Mouse (Mus musculus) thymus, adult 18-20 months (tissue): ENCODE measurements around the gene Aftph.
A peak's percentile ranks its signal among the peaks of the same experiment; 100 is the strongest.
"Not testable (repeated sequence)": the region's sequence is repeated elsewhere in the genome, so short reads cannot be mapped to it uniquely, and the experiment has no call there.

Experiments
- DNase-seq, 2 experiments: peaks; one replicate each; pipeline ENCODE4 v3.0.0; 2022; ENCODE audit warnings: mixed read lengths in 2 of 2

Gene Aftph

DNA sequence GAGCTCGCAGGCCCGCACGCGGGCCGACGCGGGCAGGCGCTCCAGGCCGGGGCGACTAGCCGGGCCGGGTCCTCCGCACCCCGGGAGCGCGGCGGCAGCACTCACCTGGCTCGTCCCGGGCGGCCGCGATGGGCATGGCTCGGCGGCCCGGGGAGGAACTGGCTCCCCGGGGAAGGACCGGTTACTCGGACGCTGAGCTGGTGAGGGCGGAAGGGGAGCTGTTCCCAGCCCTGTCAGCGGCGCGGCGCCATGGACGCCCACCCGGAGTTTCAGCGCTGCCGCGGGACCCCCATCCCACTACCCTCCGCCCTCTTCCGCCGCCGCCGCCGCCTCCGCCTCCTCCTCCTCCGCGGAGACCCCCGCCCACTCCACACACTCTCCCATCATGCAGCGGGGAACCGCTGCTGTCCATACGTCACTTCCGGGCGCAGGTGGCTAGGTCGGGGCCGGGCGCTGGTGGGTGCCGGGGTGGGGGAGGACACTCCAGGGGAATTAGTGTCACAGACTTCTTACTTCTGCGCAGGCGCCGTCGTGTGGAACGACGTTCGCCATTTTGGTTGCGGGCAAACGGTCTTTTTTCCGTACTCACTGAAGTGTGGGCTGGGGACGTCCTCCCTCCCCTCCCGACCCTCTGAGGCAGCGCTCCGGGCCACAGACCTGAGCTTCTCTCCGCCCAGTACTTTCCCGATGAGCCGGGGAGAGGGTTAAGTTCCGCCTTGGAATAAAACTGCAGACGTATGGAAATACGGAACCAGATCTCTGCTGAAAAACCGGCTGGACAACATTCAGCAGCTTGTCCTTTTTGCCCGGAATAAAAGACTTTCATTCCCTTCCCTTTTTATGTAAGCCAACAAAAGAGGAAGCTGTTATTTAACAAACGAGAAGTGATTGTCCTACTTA lies at the start of gene Aftph:
Gene Aftph, minus strand, starts transcription at position 389 of the 900 bp plus-strand sequence.
- DNase-seq, result peak; percentile 99

DNA sequence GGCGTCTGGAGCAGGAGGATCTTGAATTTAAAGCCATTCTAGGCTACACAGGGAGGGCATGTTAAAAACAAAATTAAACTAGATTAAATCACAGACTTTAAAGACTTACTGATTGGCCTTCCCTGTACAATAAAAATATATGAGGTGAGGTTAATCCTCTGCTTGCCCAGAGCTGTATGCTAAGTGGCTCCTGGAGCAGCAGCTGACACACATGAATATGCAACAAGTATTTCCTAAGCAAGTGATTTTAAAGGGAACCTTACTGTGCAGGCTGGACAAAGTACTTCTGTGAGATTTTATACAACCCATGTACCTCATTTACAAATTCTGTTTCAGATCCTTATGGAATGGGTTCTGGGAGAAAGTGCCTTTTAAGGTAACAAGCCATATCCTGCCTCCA lies 47.6 kb upstream of the Aftph start:
- DNase-seq, result no peak

DNA sequence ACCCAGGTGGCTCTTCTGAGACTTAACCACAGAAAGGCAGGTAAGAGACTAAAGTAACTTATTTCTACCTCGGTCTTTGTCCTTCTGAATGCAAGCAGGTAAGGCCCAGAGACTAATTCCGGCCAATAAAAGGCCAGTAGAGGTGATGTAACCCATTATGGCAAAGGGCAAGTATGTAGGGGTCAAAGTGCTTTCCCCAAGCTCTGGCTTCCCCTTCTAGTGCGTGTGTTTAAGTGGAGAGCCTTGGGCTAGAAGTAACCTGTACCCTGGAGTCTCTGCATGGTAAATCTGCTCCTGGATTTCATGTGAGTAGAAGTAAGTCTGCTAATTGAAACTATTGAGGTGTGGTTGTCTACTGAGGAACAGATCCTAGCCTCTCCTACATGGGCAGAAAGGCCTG lies 46.7 kb upstream of the Aftph start:
- no peak for DNase-seq

DNA sequence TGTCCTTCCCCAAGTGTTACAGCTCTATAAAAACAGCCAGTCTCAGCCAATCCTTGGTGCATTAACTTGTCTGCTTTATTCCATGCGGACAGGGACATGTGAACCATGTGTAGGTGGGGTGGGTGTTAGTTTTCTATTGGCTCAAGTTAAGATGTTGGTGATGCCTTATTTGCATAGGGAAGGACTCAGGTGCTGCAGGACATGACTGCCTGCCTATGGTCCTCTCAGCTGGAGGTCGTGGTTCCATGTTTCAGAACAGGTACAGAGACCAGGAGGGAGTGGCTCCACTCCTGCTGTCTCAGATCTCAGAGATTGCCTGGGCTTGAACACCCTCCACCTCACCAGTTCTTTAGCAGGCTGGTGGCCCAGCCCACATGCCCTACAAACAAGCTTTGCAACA lies 44.8 kb upstream of the Aftph start:
- no peak for DNase-seq

DNA sequence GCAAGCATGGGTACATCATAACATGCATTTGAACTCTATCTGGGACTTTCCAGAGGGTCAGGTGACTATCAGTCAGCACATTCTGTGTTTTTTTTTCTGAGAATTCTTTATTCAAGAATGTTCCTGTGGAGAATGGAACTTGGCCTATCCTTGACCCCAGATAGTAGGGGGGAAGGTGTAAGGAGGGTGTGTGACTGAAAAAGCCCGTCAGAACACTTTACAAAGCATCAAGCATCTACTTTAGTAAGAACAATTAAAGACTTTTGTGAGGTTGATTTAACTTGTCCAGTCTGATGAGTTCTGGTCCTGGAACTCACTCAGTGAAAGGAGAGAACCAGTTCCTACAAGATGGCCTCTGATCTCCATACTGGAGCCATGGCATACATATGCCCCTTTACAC lies 43.8 kb upstream of the Aftph start:
- no peak for DNase-seq

DNA sequence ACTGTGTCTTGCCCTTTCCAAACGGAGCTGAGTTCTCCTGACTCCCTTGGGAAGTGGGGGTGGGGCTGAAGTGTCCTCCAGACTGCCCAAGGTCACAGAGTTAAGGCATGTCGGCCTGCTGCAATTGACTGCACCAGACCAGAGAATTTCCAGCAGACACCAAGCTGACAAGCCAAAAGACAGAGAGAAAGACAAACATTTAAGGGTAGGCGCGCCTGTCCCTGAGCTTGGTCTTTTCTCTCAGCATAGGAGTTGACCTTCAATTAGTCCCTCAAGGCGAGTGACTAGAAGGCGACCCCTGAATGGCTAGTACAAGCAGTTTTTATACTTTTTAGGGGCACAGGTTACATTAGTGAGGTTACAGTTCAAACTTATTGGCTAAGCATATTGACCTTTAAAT lies 43.4 kb upstream of the Aftph start:
- no peak for DNase-seq

DNA sequence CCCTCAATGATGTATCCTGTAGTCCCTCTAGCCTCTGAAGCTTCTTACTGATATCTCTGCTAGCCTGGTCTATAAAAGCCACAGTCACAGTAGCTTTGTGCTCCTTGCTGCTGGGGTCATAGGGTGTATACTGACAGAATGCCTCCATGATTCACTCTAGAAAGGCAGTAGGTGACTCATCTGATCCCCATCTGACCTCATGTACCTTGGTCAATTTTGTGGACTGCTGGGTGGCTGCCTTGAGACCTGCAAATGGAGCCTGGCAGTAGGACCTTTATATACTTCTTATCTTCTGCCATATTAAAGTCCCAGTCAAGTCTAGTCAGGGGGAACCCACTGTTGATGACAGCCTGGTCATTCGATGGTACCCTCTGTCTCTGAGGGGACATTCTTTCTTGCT lies 42.1 kb upstream of the Aftph start:
- no peak for DNase-seq

DNA sequence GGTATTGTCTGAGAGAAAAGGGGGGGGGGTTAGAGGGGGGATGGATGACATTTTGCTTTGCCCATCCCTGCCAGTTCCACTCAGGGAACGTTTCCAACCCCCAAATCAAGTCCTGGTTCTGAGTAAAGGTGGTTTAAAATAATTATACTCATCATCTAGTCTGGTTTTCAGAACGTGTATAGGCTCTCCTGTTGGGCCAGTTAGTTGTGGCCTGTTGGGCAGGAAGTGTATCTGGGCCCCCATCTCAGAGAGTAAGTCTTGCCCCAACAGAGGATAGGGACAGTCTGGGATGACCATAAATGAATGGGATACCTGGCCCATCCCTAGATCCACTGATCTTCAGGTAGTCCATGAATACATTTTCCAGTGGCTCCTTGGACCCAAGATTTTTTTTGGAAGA lies 41.2 kb upstream of the Aftph start:
- no peak for DNase-seq

DNA sequence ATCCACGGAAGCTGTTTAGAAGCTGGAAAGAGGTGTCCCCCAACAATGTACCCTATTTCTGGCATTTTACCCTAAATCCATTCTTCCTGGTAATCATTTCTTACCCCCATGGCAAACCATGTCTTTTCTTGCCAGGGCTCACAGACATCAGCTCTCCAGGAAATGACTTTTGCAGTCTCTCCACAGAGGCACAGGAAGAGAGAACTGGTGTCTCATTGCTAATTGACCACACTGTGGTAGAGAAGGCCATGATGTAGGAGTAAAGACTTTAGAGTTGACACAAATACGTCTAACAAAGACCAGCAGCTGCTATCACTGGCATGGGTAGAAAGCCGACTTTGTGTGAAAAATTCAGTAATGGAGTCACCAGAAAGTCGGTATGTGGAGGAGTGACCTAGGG lies 38.9 kb upstream of the Aftph start:
- no peak for DNase-seq

DNA sequence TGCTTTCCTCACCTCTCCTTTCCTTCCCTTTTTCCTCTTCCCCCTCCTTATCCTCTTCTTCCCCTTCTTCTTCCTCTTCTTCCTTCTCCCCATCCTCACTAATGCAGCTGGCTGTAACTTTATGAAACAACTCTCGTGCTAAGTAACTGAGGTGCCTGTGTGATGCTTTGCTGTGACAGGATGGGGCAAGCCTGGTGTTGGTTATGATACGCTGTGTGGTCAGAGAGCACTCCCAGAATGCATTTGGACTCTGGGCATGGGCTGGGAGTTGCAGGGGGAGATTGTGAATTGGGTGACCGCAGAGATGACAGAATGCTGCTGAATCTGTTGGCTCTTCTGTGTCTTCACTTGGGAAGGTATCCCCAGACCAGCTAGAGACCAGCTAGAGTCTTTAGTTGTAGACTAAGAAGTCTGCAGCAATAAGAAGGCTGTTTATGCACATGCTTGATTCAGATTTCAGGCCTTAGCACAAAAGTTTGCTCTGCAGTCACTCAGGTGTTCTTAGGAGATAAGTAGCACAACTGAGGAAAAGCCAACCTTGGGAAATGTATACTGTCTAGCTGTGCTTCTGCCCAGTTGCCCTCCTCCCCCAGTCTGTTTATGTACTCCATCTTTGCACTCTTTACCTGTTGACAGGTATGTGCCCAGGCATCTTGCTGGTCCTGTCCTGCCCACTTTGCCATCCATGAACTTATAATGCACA lies 37.6 kb upstream of the Aftph start:
- DNase-seq, result no peak

DNA sequence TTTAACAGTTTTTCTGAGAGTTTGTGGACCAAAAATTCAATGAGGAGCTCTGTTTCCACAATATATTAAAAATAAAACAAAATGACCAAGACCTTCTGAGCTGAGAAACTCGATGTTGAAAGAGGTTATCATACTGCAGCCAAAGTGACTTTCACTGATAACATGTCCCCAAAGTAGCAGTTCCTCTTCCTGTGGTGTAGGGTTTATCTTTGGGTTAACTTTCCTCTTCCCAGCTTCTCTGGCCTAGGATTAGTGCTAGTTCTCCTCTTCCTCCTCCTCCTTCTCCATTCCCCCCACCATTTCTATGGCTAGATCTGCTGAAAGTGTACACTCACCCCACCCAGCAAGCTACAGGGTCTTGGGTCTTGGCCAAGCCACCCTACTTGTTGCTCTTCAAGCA lies 36.9 kb upstream of the Aftph start:
- no peak for DNase-seq

DNA sequence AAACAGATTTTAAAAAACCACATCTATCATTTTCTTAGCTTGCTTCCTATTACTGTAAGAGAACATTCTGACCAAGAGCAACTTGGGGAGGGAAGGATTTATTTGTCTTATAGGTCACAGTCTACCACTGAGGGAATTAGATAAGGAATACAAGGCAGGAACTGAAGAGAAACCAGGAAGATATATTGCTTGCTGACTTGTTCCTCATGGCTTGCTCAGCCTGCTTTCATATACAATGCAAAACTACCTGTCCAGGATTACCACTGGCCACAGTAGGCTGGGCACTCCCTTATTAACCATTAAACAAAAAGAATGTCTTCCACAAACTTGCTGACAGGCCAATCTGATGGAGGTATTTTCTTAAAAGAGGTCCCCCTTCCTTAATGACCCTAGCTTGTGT lies 35.3 kb upstream of the Aftph start:
- DNase-seq, result no peak

DNA sequence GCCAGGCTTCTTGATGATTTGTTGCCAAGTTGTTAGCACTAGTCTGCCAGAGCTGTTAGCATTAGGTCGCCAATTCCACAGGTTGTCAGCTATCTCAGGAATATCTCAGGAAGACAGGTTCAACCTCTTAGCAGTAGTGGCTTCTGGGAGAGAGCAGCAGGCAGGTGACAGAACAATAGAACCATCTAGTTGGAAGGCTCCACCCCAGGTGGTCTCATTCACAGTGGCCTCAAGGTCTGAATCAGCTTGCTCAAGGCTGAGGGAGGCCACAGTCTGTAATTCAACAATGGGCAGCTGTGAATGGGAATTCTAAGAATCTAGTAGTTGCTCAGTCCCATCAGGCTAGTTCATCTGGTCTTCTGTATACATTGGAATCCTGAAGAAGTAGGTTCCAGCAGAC lies 31.3 kb upstream of the Aftph start:
- no peak for DNase-seq

DNA sequence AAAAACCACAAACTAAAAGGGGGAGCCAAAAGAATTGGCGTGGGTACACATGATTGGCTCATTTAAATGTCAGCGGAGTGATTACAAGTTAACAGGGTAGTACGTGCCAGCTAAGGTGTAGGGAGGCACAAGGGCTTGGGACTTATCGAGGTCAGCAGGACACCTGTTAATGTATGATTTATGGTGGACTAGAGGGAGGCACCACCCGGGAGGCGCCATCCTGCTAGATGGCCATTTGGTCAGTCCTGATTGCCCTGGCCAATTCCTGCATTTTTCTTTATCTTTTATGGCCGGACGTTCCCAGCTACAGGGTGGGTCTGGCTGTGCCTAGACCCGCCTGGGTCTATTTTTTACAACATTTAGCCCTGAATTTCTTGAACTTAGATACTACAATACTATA lies 30.4 kb upstream of the Aftph start:
- not testable (repeated sequence) for DNase-seq

DNA sequence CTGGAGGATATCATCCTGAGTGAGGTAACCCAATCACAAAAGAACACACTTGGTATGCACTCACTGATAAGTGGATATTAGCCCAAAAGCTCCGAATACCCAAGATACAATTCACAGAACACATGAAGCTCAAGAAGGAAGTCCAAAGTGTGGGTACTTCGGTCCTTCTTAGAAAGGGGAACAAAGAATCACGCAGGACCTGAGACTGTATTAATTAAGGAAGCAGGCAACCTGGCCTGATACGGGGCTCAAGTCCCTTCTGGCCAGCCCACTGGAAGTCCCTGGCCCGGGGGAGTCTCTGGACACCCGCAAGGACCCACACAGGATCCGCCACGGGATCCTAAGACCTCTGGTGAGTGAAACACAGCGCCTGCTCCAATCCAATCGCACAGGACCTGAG lies 20.6 kb upstream of the Aftph start:
- not testable (repeated sequence) for DNase-seq

DNA sequence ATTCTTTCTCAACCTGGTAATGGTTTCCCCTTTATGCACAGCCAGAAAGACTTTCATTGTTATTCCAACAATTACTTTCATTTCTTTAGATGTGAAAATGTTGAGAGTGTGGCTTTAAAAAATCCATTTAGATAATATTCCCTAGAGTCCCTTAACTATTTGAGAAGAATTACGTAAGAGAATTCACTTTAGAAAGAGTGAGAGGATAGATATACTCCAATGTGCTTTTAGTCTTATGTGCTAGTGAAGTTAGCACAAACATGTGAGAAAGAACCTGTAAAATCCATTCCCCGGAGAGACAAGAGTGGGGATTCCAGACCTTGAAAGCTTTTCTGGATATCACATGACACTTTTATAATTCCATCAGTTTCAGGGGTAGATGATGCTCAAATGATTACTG lies 9.2 kb upstream of the Aftph start:
- DNase-seq, result no peak

DNA sequence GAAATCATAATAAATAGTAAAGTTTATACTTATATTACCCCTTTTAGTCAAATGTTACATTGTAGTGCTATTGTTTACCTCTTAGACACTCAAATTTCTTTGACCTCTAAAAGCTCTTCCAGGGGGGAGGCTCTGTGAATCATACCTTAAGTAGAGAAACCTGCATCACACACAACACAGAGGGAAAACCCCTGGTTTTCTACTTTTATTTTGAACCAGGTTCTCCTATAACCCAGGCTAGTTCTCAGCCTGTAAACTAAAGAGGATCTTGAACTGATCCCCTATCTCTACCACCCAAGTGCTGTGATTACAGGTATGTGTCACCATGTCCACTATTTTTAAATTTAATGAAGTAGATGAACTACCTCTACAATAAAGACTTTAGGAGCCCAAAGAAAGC lies 2.0 kb upstream of the Aftph start:
- DNase-seq, result no peak

DNA sequence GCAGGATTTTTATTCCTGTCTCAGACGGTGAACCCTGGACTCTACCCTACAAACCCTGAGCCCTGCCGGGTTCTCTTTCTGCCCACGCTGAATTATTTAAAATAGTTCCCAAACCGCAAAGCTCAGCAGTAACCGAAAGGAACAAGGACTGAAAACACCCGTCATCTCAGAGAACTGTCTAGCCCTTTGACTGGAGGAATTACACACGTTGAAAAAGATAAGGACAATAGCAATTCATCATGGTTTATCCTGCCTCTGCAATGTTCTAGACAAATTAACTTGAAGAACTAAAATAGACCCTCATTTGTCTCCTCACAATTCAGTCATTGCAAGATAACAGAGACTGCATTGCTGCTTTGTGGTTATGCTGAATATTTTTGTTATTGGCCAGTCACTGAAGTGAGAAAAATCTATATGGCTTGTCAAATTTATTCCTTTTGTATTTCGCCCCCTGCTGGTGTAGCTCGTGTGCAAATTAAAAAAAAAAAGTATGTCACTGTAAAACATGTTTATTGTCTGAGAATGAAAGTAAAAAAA lies 1.0 kb upstream of the Aftph start:
- DNase-seq, result peak in 1 of 2 experiments; percentile 57

DNA sequence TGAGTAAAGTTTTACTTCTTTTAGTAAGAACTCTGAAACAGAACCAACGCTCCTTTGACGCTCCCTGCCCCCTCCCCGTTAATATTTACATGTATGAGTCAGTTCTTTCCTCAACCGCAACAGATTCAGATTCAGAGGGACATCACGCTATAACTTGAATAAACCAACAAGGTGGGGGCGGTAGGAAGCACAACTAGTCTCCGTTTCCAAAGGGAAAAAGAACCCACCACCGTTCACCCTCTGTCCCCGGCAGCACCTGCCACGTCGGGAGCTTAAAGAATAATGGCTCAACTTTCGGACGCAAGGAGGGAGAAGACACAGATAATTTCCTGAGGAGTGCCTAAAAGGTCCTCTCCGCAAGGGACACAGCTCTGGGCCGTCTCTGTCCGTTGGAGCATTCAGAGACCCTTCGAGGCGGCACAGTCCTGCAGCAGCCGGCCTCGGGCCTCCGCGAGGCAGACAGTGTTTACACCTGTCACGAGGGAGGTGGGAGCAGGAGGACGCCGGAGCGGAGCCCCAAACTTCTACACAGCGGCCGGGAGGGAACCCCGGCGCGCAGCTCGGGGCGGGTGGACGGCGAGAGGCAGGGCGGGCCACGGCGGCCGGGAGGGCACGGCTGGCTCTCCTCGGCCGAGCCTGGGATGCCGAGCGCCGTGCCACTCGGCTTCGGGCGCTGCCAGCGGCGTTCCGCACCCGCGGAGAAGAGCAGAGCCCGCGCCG lies 748 bp downstream of the Aftph start:
- DNase-seq, result peak; percentile 49 to 57

DNA sequence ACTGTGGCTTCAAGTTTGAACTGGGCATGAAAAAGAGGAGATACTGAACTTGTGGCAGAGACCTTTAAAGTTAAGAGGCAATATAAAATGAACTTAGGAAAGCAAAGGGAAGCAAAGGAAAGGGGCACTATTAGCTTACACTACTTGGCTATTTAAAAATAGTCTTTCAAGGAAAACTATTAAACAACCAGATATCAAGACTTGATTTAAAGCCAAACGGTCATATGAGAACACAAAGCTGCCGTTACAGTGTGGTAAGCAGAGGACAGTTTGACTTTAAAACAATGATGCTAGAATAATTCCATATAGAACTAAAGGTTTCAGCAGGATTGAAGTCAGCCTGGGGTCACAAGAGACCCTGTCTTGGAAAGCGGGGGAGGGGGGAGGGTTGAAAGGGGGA lies 7.3 kb downstream of the Aftph start:
- no peak for DNase-seq

DNA sequence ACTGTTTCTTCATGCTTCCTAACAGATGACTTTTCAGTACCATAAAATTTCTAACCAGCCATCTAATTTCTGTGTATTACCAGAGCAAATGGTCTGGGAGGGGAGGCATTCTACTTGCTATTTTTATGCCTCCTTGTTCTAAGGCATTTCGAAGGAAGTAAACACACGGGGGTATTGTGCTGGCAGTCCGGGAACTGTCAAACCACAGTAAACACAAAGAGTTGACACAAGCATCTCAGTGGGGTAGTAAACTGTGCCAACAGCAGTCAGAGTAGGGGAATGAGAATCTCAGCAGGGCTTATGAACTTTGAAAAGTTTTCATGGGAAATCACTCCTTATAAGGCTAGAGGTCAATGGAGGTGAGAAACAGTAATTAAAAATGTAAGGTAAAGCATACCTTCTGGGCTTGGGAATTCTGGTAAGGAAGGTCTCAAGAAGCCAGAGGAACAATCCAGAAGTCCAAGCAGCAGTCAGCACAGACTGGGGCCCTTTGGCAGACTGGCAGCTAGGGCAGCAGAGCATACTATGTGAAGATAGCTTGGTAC lies 7.8 kb downstream of the Aftph start:
- DNase-seq, result no peak

DNA sequence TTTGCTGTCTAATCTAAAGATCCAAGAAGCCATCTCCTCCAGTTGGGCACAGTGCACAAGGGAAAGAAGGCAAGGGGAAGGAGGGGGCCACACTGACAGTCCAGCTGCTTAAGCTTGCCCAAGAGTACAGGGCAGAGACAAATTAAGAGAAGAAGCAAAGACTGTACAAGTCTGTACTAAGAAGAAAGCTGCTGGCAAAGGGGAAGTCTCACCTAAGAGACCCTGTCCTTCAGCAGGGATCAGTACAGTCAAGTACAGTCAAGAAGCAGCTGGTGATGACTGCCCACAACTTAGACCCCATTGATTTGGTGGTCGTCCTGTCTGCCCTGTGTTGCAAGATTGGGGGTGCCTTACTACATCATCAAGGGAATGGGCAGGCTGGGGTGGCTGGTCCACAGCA lies 12.0 kb downstream of the Aftph start:
- DNase-seq, result no peak

DNA sequence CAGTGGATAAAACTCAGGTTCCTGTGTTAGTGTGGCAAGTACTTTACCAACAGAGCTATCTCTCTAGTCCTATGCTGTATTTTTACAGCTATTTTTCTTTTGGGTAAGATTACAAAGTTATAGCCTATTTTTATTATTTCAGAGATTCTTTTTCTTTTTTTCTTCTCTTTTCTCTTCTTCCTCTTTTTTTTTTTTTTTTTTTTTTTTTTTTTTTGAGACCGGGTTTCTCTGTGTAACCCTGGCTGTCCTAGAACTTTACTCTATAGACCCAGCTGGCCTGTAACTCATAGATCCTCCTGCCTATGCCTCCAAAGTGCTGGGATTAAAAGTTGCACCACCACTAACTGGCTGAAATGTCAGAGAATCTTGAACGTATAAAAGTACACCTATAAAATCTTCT lies 13.3 kb downstream of the Aftph start:
- no peak for DNase-seq
